Mouse (Mus musculus) stomach, postnatal 0 days (tissue): ENCODE results near the gene Wdr43.

Experiments used
- CTCF ChIP-seq: IDR thresholded peaks from 2 replicates; pipeline ENCODE4 v1.5.1; 2016; ENCODE audit warnings: antibody characterized with exemption, low read depth, mild to moderate bottlenecking, moderate library complexity
- EP300 ChIP-seq: optimal IDR thresholded peaks from 2 replicates; pipeline ENCODE3; 2016; ENCODE audit warnings: antibody characterized with exemption

DNA sequence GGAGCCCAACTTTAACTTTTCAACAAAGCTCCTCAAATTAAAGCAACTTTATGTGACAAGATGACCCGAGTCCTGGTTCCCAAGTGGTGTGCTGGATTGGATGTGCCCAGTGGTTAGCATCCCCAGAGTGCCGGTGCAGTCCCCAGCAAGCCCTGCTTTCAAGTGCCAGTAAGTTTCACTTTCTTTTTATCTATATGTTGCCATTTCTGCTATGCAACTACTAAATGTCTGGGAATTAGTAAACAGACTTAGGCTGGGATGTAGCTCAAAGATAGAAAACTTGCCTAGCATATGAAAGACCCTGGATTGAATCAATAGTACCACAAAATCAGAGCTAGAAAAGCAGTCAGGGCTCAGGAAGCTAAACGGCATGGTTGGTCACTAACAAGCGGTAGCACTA is 2.3 kb downstream of the Wdr43 start:
- TF ChIP-seq EP300 (no peak), CTCF (no peak)
